In the genomic region with DNA sequence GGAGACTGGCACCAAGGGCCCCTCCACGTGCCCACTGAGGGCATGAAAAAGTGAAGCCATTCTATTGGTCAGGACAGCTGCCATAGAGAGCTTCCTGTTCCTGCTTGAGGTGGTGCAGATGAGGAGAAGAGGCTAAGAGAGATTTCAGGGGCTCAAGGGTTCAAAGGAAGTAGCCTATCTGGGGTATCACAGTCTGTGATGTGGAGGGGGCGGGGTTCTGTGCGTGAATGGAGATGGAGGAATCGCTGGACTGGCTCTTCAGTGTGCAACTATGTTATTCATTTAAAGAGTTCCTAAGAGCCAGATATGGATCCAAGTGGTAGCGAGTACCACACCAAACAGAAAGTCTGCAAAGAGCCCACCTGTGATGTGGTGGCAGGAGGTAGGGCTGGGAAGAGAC, we compare ENCODE assay signal across 9 mouse cellular contexts. TPM values are rescaled to one million over a fixed set of nuclear protein-coding genes. Genes with fewer than 3 reads are reported as not detected.
DNase-seq lines count a peak whose midpoint lies in the region; ATAC-seq and TF ChIP-seq lines count a peak whose summit lies in the region.
"Had no signal": no experiment of that assay in that cellular context is flagged by ENCODE, and none has a peak within 500 bp of the region (broad histone marks: within the 10 kb centered on the region; RNA-seq: fewer than 3 reads in every experiment).

No protein-coding gene starts in this region.

- H3K4me2 ChIP-seq in hindbrain, embryonic 13.5 days = peak overlapping the region; percentile 49
- peak overlapping the region; percentile 64 for H3K4me2 ChIP-seq in liver, embryonic 16.5 days (ENCODE audit: low read depth, low read length)

- ATAC-seq in common myeloid progenitor, adult 5-6 weeks (replicated peaks; ENCODE audit: low read depth, poor library complexity, severe bottlenecking) = peak; percentile 4; the same call in 1 of the 2 replicates
- ATAC-seq in hindbrain, embryonic 13.5 days (ENCODE audit: low FRiP score) = 0 out of 2 replicates have a peak, but pooled peaks have one; percentile 12
- no peak for ATAC-seq in liver, embryonic 16.5 days (ENCODE audit: low read depth)

- H3K79me2 ChIP-seq in heart, adult 2 months (replicated peaks; ENCODE audit: control insufficient read depth, insufficient read depth, low read length) = no peaks in the 10 kb centered on the region

- H3K27ac ChIP-seq in heart, embryonic 10.5 days = peak overlapping the region; percentile 73
- H3K27ac ChIP-seq in heart, adult 2 months = no peak overlapping the region
- no peak overlapping the region for H3K27ac ChIP-seq in hindbrain, embryonic 13.5 days
- peak overlapping the region; percentile 70 for H3K27ac ChIP-seq in liver, embryonic 16.5 days (ENCODE audit: low read length)
- H3K27ac ChIP-seq: left cerebral cortex, adult 2 months had no signal

- no peak for TF ChIP-seq EP300 in heart, adult 2 months (IDR thresholded peaks at IDR 0.05; ENCODE audit: insufficient read depth, low read depth, low read length)

- WGBS in heart, embryonic 10.5 days = 60% methylated on average over 5 of the region's 5 CpGs
- 56% methylated on average over 5 of the region's 5 CpGs for WGBS in heart, adult 2 months
- 73% methylated on average over 5 of the region's 5 CpGs for WGBS in hindbrain, embryonic 13.5 days
- WGBS in liver, embryonic 16.5 days (ENCODE audit: insufficient replicate concordance) = 38% methylated on average over 5 of the region's 5 CpGs

- no peak for TF ChIP-seq POLR2A in heart, adult 2 months (IDR thresholded peaks at IDR 0.05; ENCODE audit: insufficient read depth, low read depth, low read length)

- H3K9ac ChIP-seq in heart, adult 2 months (ENCODE audit: low read depth, low read length) = no peak overlapping the region
- no peak overlapping the region for H3K9ac ChIP-seq in hindbrain, embryonic 13.5 days
- H3K9ac ChIP-seq in liver, embryonic 16.5 days (ENCODE audit: low read depth, low read length) = peak overlapping the region; percentile 32

- no peaks in the 10 kb centered on the region for H3K36me3 ChIP-seq in heart, embryonic 10.5 days
- no peaks in the 10 kb centered on the region for H3K36me3 ChIP-seq in heart, adult 2 months (ENCODE audit: control insufficient read depth, insufficient read depth, low read length)
- no peaks in the 10 kb centered on the region for H3K36me3 ChIP-seq in hindbrain, embryonic 13.5 days
- H3K36me3 ChIP-seq in liver, embryonic 16.5 days (ENCODE audit: control insufficient read depth, insufficient read depth) = no peaks in the 10 kb centered on the region

- H3K4me1 ChIP-seq in heart, embryonic 10.5 days = peaks cover 40% of the 10 kb centered on the region
- no peaks in the 10 kb centered on the region for H3K4me1 ChIP-seq in heart, adult 2 months (ENCODE audit: control insufficient read depth, insufficient read depth, low read length)
- H3K4me1 ChIP-seq in hindbrain, embryonic 13.5 days (replicated peaks) = peaks cover 14% of the 10 kb centered on the region
- H3K4me1 ChIP-seq in liver, embryonic 16.5 days (ENCODE audit: control insufficient read depth, low read depth, low read length) = peaks cover 35% of the 10 kb centered on the region

- peaks cover 40% of the 10 kb centered on the region for H3K27me3 ChIP-seq in heart, embryonic 10.5 days (ENCODE audit: insufficient read depth, poor library complexity, severe bottlenecking)
- H3K27me3 ChIP-seq in heart, adult 2 months (ENCODE audit: control insufficient read depth, insufficient read depth, low read length) = no peaks in the 10 kb centered on the region
- H3K27me3 ChIP-seq in hindbrain, embryonic 13.5 days = peaks cover 42% of the 10 kb centered on the region
- H3K27me3 ChIP-seq in liver, embryonic 16.5 days (ENCODE audit: control insufficient read depth, insufficient read depth, low read depth, low read length) = peaks cover 26% of the 10 kb centered on the region

- intact Hi-C loops in heart, adult 2 months (cut with DNase I) = loop anchor here (2.0 kb wide), 1 partner anchor 36 kb away; no protein-coding TSS in a partner anchor

- no peaks in the 10 kb centered on the region for H3K9me3 ChIP-seq in heart, embryonic 10.5 days
- H3K9me3 ChIP-seq in hindbrain, embryonic 13.5 days = no peaks in the 10 kb centered on the region
- no peaks in the 10 kb centered on the region for H3K9me3 ChIP-seq in liver, embryonic 16.5 days (replicated peaks; ENCODE audit: control insufficient read depth, low read length)

- no peak for DNase-seq in heart, embryonic 10.5 days (ENCODE audit: low spot score)
- no peak for DNase-seq in heart, adult 2 months
- no peak for DNase-seq in retina, postnatal 1 day
- DNase-seq in thymus, postnatal 10 days (ENCODE audit: low spot score in 2 of 2) = no peak
- no peak for DNase-seq in urinary bladder, postnatal 10 days (ENCODE audit: low spot score)

- H3K4me3 ChIP-seq in heart, embryonic 10.5 days = peak overlapping the region; percentile 49
- H3K4me3 ChIP-seq in heart, adult 2 months = no peak overlapping the region
- 0 out of 2 replicates have a peak overlapping the region, but pooled peaks have one; percentile 19 for H3K4me3 ChIP-seq in hindbrain, embryonic 13.5 days
- peak overlapping the region; percentile 35 for H3K4me3 ChIP-seq in liver, embryonic 16.5 days (ENCODE audit: low read depth, low read length)

- TF ChIP-seq CTCF in heart, adult 2 months (IDR thresholded peaks at IDR 0.05) = no peak

RNA-seq across cellular contexts. Expression of a gene that starts 4.7 kb away (rescaled TPM):
- polyA plus RNA-seq in heart, embryonic 10.5 days (2016; fragmentation: Nextera tagmentation; extraction: Ambion mirVana) = not detected in 2 replicates
- total RNA-seq in heart, adult 2 months (2021) = not detected
- polyA plus RNA-seq in heart, adult 2 months (2012; rRNA removed) = not detected in 2 replicates
- total RNA-seq in common myeloid progenitor, adult 5-6 weeks (2017) = not detected in 2 replicates
- polyA plus RNA-seq in hindbrain, embryonic 13.5 days (2015; fragmentation: Nextera tagmentation; extraction: Ambion mirVana) = not detected in 2 replicates
- polyA plus RNA-seq in liver, embryonic 16.5 days (2015; fragmentation: Nextera tagmentation; extraction: Ambion mirVana) = 0.32 TPM in 1 of 2 replicates, not detected in the other
- total RNA-seq: left cerebral cortex, adult 2 months had no signal

RNA-seq across cellular contexts. Expression of a gene that starts 8.1 kb away (rescaled TPM):
- polyA plus RNA-seq in heart, embryonic 10.5 days (2016; fragmentation: Nextera tagmentation; extraction: Ambion mirVana) = 19.0 and 20.1 TPM in 2 replicates
- 1 to 10 TPM; 2.3 to 2.6 TPM for total RNA-seq in heart, adult 2 months (2021)
- 5.3 and 5.6 TPM in 2 replicates for polyA plus RNA-seq in heart, adult 2 months (2012; rRNA removed)
- total RNA-seq in common myeloid progenitor, adult 5-6 weeks (2017) = 0.50 and 0.58 TPM in 2 replicates
- polyA plus RNA-seq in hindbrain, embryonic 13.5 days (2015; fragmentation: Nextera tagmentation; extraction: Ambion mirVana) = 24.1 and 24.9 TPM in 2 replicates
- polyA plus RNA-seq in liver, embryonic 16.5 days (2015; fragmentation: Nextera tagmentation; extraction: Ambion mirVana) = 9.2 and 11.1 TPM in 2 replicates

RNA-seq across cellular contexts. Expression of a gene that starts 11.2 kb away (rescaled TPM):
- 3.0 TPM in 1 of 2 replicates, not detected in the other for polyA plus RNA-seq in heart, embryonic 10.5 days (2016; fragmentation: Nextera tagmentation; extraction: Ambion mirVana)
- not detected for total RNA-seq in heart, adult 2 months (2021)
- not detected in 2 replicates for polyA plus RNA-seq in heart, adult 2 months (2012; rRNA removed)
- not detected in 2 replicates for total RNA-seq in common myeloid progenitor, adult 5-6 weeks (2017)
- 3.3 and 7.5 TPM in 2 replicates for polyA plus RNA-seq in hindbrain, embryonic 13.5 days (2015; fragmentation: Nextera tagmentation; extraction: Ambion mirVana)
- 1.1 TPM in 1 of 2 replicates, not detected in the other for polyA plus RNA-seq in liver, embryonic 16.5 days (2015; fragmentation: Nextera tagmentation; extraction: Ambion mirVana)
- total RNA-seq: left cerebral cortex, adult 2 months had no signal

RNA-seq across cellular contexts. Expression of a gene that starts 48.9 kb away (rescaled TPM):
- polyA plus RNA-seq in heart, embryonic 10.5 days (2016; fragmentation: Nextera tagmentation; extraction: Ambion mirVana) = 0.25 and 1.3 TPM in 2 replicates
- not detected for total RNA-seq in heart, adult 2 months (2021)
- polyA plus RNA-seq in heart, adult 2 months (2012; rRNA removed) = 0.06 and 0.12 TPM in 2 replicates
- 0.53 and 1.7 TPM in 2 replicates for total RNA-seq in common myeloid progenitor, adult 5-6 weeks (2017)
- not detected in 2 replicates for polyA plus RNA-seq in hindbrain, embryonic 13.5 days (2015; fragmentation: Nextera tagmentation; extraction: Ambion mirVana)
- polyA plus RNA-seq in liver, embryonic 16.5 days (2015; fragmentation: Nextera tagmentation; extraction: Ambion mirVana) = 19.0 and 19.2 TPM in 2 replicates

RNA-seq across cellular contexts. Expression of a gene that starts 55.1 kb away (rescaled TPM):
- polyA plus RNA-seq in heart, embryonic 10.5 days (2016; fragmentation: Nextera tagmentation; extraction: Ambion mirVana) = 0.83 and 0.94 TPM in 2 replicates
- 10 to 100 TPM; 51.6 to 70.1 TPM for total RNA-seq in heart, adult 2 months (2021)
- polyA plus RNA-seq in heart, adult 2 months (2012; rRNA removed) = 102 and 143 TPM in 2 replicates
- total RNA-seq in common myeloid progenitor, adult 5-6 weeks (2017) = 0.10 and 0.78 TPM in 2 replicates
- 0.38 and 0.53 TPM in 2 replicates for polyA plus RNA-seq in hindbrain, embryonic 13.5 days (2015; fragmentation: Nextera tagmentation; extraction: Ambion mirVana)
- 0.68 and 0.87 TPM in 2 replicates for polyA plus RNA-seq in liver, embryonic 16.5 days (2015; fragmentation: Nextera tagmentation; extraction: Ambion mirVana)
- total RNA-seq: left cerebral cortex, adult 2 months had no signal

Comparison
In these comparisons a context has a peak if more than half of its experiments do, and no peak if none do; other contexts are left out.
1. H3K27ac ChIP-seq: peak in heart, embryonic 10.5 days (single experiment) and liver, embryonic 16.5 days (single experiment); none in heart, adult 2 months (single experiment) and hindbrain, embryonic 13.5 days (single experiment).